Mouse (Mus musculus): Measurements from ENCODE around the gene 2310034G01Rik.

2310034G01Rik gene

GRCm38 (mm10) chr19:46300294-46301045, 49.6 kb downstream of the 2310034G01Rik start:
- DNase-seq (ENCODE audit: low read depth, low spot score) = no peak

All from embryo, embryonic 11.5 days (tissue).